8 mouse cellular contexts compared by ENCODE assay signal in the genomic region with DNA sequence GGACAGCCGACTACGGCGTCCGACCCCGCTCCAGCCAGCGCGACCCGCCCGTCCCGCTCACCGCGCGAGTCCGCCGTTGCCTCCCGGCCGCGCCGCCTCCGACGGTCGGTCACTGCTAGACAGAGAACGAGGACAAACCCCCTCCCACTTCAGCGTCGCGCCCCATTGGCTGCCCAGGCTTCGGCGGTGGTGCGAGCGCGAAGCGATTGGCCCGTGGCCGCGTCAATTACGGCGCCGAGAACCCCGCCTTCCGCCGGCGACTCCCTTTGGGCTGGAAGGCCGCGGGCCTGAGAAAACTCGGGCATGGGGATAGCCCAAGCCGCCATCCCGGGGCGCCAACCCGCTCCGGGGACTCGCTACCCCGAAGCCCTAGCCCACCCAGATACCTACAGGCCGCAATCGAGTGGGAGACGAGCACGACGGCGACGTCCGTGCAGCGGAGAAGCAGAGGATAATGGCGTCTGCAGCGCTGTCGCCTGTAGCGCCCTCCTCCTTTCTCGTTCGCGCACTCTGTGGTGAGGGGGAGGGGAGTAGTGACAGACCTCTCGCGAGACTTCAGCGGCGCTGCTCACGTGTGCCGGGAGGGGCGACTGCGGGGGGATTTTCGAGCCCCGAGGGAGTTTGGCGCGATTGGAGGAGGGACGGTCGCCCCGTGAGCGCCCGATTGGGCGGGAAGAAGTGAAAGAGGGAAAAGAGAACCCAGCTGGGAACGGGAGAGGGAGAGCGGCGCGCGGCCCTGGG. TPM values are rescaled to one million over a fixed set of nuclear protein-coding genes. Genes with fewer than 3 reads are reported as not detected.
DNase-seq lines count a peak whose midpoint lies in the region; ATAC-seq and TF ChIP-seq lines count a peak whose summit lies in the region.

A gene (plus strand): TSS at position 246 of the 741 bp plus-strand sequence.

- H3K36me3 ChIP-seq in MEL (ENCODE audit: control insufficient read depth in 1 of 2, insufficient read depth in 2 of 2, low read length in 2 of 2): peaks cover 31 to 41% of the 10 kb centered on the region in 2 experiments
- H3K36me3 ChIP-seq in lung, postnatal 0 days (ENCODE audit: insufficient read depth, low read length): peaks cover 9% of the 10 kb centered on the region

- H3K27me3 ChIP-seq in MEL (ENCODE audit: control insufficient read depth in 1 of 2, insufficient read depth in 2 of 2, low read length in 2 of 2): no peaks in the 10 kb centered on the region
- no peaks in the 10 kb centered on the region for H3K27me3 ChIP-seq in cerebellum, adult 2 months (ENCODE audit: control insufficient read depth, insufficient read depth, low read length)
- H3K27me3 ChIP-seq in lung, postnatal 0 days (replicated peaks; ENCODE audit: insufficient read depth, low read length): no peaks in the 10 kb centered on the region

- DNase-seq in MEL (ENCODE audit: low read depth, low spot score): peak; percentile 98
- DNase-seq in cerebellum, adult 2 months: peak; percentile 97 to 100
- peak; percentile 99 for DNase-seq in forelimb bud, embryonic 11.5 days (ENCODE audit: low read depth, low spot score)
- DNase-seq in layer of hippocampus, adult 9-11 months: peak; percentile 96
- peak; percentile 99 for DNase-seq in lung, postnatal 0 days (ENCODE audit: low spot score)
- peak; percentile 96 for DNase-seq in ovary, postnatal 14 days (ENCODE audit: low spot score)
- DNase-seq in thymus, postnatal 14 days: peak; percentile 98

- TF ChIP-seq RAD21 in MEL (IDR thresholded peaks at IDR 0.05; ENCODE audit: low read depth, low read length): no peak

- peak within 1 kb of the TSS; percentile 96 for H3K27ac ChIP-seq in MEL (ENCODE audit: control insufficient read depth, low read depth, low read length)
- H3K27ac ChIP-seq in cerebellum, adult 2 months (ENCODE audit: insufficient read depth, low read length): peak within 1 kb of the TSS; percentile 98
- H3K27ac ChIP-seq in lung, postnatal 0 days (ENCODE audit: low read length): peak within 1 kb of the TSS; percentile 99

- TF ChIP-seq CTCF in MEL (IDR thresholded peaks at IDR 0.05 in 2 of 3, conservative IDR thresholded peaks at IDR 0.05 in 1 of 3; ENCODE audit: control insufficient read depth in 1 of 3, insufficient read depth in 1 of 3, low read depth in 2 of 3, low read length in 3 of 3, poor library complexity in 1 of 3, severe bottlenecking in 1 of 3): no peak
- TF ChIP-seq CTCF in cerebellum, adult 2 months (IDR thresholded peaks at IDR 0.05; ENCODE audit: borderline replicate concordance, insufficient read depth, low read depth, low read length): no peak
- TF ChIP-seq CTCF in lung, postnatal 0 days (IDR thresholded peaks at IDR 0.05): peak; percentile 49

- H3K79me2 ChIP-seq in MEL (ENCODE audit: control insufficient read depth, insufficient read depth, low read length, poor library complexity): peaks cover 60% of the 10 kb centered on the region

- TF ChIP-seq EP300 in MEL (IDR thresholded peaks at IDR 0.05; ENCODE audit: low read depth in 1 of 2, low read length in 2 of 2): no peak; a peak in 2 of 4 replicates
- TF ChIP-seq EP300 in lung, postnatal 0 days (IDR thresholded peaks at IDR 0.05): peak; percentile 75

- TF ChIP-seq POLR2A in MEL (IDR thresholded peaks at IDR 0.05; ENCODE audit: control insufficient read depth in 1 of 2, insufficient read depth in 1 of 2, low read depth in 1 of 2, low read length in 2 of 2, poor library complexity in 1 of 2): peak; percentile 94 to 96
- TF ChIP-seq POLR2A in cerebellum, adult 2 months (IDR thresholded peaks at IDR 0.05; ENCODE audit: borderline replicate concordance, insufficient read depth, low read length): peak; percentile 97

- no peaks in the 10 kb centered on the region for H3K9me3 ChIP-seq in MEL (replicated peaks; ENCODE audit: insufficient read depth, low read length)
- no peaks in the 10 kb centered on the region for H3K9me3 ChIP-seq in lung, postnatal 0 days (ENCODE audit: low read length)

- H3K9ac ChIP-seq in MEL (ENCODE audit: control insufficient read depth, low read depth, low read length, poor library complexity, severe bottlenecking): peak within 1 kb of the TSS; percentile 100
- peak within 1 kb of the TSS; percentile 99 for H3K9ac ChIP-seq in lung, postnatal 0 days (replicated peaks; ENCODE audit: low read depth)

- H3K4me2 ChIP-seq in lung, postnatal 0 days (replicated peaks; ENCODE audit: low read depth, low read length): peak within 1 kb of the TSS; percentile 70

- ATAC-seq in hematopoietic stem cell, adult 5-6 weeks (replicated peaks in 1 of 2; ENCODE audit: insufficient read depth in 1 of 2, low FRiP score in 2 of 2, low TSS enrichment in 1 of 2, low read depth in 1 of 2, poor library complexity in 2 of 2, severe bottlenecking in 2 of 2): peak; percentile 86 to 90
- ATAC-seq in lung, postnatal 0 days: peak; percentile 93

- under 1% methylated on average over 90 of the region's 91 CpGs for WGBS in cerebellum, adult 2 months
- 1% methylated on average over 77 of the region's 91 CpGs for WGBS in lung, postnatal 0 days

- peak within 1 kb of the TSS; percentile 89 to 92 for H3K4me3 ChIP-seq in MEL (ENCODE audit: control insufficient read depth in 1 of 2, insufficient read depth in 1 of 2, low read depth in 2 of 2, low read length in 2 of 2)
- peak within 1 kb of the TSS; percentile 81 for H3K4me3 ChIP-seq in cerebellum, adult 2 months (replicated peaks; ENCODE audit: insufficient read depth, low read depth, low read length)
- peak within 1 kb of the TSS; percentile 100 for H3K4me3 ChIP-seq in lung, postnatal 0 days (ENCODE audit: low read depth, low read length)

- peaks cover 6 to 17% of the 10 kb centered on the region in 2 experiments for H3K4me1 ChIP-seq in MEL (ENCODE audit: control insufficient read depth in 1 of 2, insufficient read depth in 2 of 2, low read length in 2 of 2)
- no peaks in the 10 kb centered on the region for H3K4me1 ChIP-seq in cerebellum, adult 2 months (ENCODE audit: control insufficient read depth, insufficient read depth, low read length)
- H3K4me1 ChIP-seq in lung, postnatal 0 days (ENCODE audit: insufficient read depth, low read depth, low read length): no peaks in the 10 kb centered on the region

TF ChIP-seq in MEL, 35 proteins besides CTCF, POLR2A, EP300 and RAD21:
- TF ChIP-seq KAT2A (conservative IDR thresholded peaks at IDR 0.05; ENCODE audit: low read depth, low read length) (no peak; the same call in 1 of the 2 replicates), MYC (IDR thresholded peaks at IDR 0.05; ENCODE audit: low read depth, low read length) (0 out of 2 replicates have a peak, but pooled peaks have one; percentile 42), NELFE (IDR thresholded peaks at IDR 0.05; ENCODE audit: low read depth, low read length) (peak; percentile 94), TBP (IDR thresholded peaks at IDR 0.05; ENCODE audit: low read depth, low read length) (peak; percentile 87), ZNF384 (IDR thresholded peaks at IDR 0.05; ENCODE audit: low read depth, low read length) (no peak), HCFC1 (IDR thresholded peaks at IDR 0.05; ENCODE audit: low read depth, low read length) (peak; percentile 86), USF2 (IDR thresholded peaks at IDR 0.05; ENCODE audit: borderline replicate concordance in 1 of 2, insufficient read depth in 1 of 2, low read depth in 1 of 2, low read length in 2 of 2) (0 out of 4 replicates have a peak, but pooled peaks of 1 of the 2 experiments have one; percentile 48), ZMIZ1 (IDR thresholded peaks at IDR 0.05; ENCODE audit: low read depth, low read length) (peak; percentile 74; the same call in 1 of the 2 replicates), MXI1 (IDR thresholded peaks at IDR 0.05; ENCODE audit: low read depth, low read length) (peak; percentile 81), BHLHE40 (IDR thresholded peaks at IDR 0.05; ENCODE audit: borderline replicate concordance, low read depth, low read length) (peak; percentile 99), SIN3A (IDR thresholded peaks at IDR 0.05; ENCODE audit: low read length) (peak; percentile 76), TCF12 (IDR thresholded peaks at IDR 0.05; ENCODE audit: low read depth, low read length) (peak; percentile 37), CHD2 (IDR thresholded peaks at IDR 0.05; ENCODE audit: low read length) (peak; percentile 96), POLR2AphosphoS5 (IDR thresholded peaks at IDR 0.05; ENCODE audit: borderline replicate concordance, low read depth, low read length) (0 out of 2 replicates have a peak, but pooled peaks have one; percentile 31), ZC3H11A (IDR thresholded peaks at IDR 0.05; ENCODE audit: low read depth, low read length) (no peak), E2F4 (IDR thresholded peaks at IDR 0.05; ENCODE audit: borderline replicate concordance, low read depth, low read length) (peak; percentile 76; the same call in 1 of the 2 replicates), ETS1 (IDR thresholded peaks at IDR 0.05; ENCODE audit: low read depth, low read length) (0 out of 2 replicates have a peak, but pooled peaks have one; percentile 27), MAZ (IDR thresholded peaks at IDR 0.05; ENCODE audit: low read depth, low read length) (peak; percentile 92), MAX (IDR thresholded peaks at IDR 0.05; ENCODE audit: low read length) (peak; percentile 89), POLR2AphosphoS2 (IDR thresholded peaks at IDR 0.05; ENCODE audit: low read length) (peak; percentile 96), USF1 (IDR thresholded peaks at IDR 0.05; ENCODE audit: low read depth, low read length) (peak; percentile 94), GATA1 (IDR thresholded peaks at IDR 0.05; ENCODE audit: low read depth, low read length) (no peak), MAFK (IDR thresholded peaks at IDR 0.05; ENCODE audit: borderline replicate concordance, low read depth, low read length) (no peak)

RNA-seq across cellular contexts. Expression of the gene that starts here (rescaled TPM):
- total RNA-seq in MEL (2012; rRNA removed): 13.9 and 15.5 TPM in 2 replicates
- 10 to 100 TPM in 1 of 2 experiments, not detected in 1; 21.4 TPM for polyA plus RNA-seq in MEL (2012; ENCODE audit: insufficient read depth in 1 of 2, insufficient read length in 2 of 2, low read depth in 1 of 2, low replicate concordance in 2 of 2, missing spikeins in 1 of 2)
- 15.6 and 16.8 TPM in 2 replicates for polyA plus RNA-seq in cerebellum, adult 2 months (2012; rRNA removed)
- 27.6 and 30.9 TPM in 2 replicates for total RNA-seq in hematopoietic stem cell, adult 5-6 weeks (2017)
- 15.5 and 17.5 TPM in 2 replicates for polyA plus RNA-seq in lung, postnatal 0 days (2015; fragmentation: Nextera tagmentation; extraction: Ambion mirVana)

Comparison
In these comparisons a context has a peak if more than half of its experiments do, and no peak if none do; other contexts are left out.
1. Peak in every context shown above with its lines: DNase-seq, ATAC-seq, H3K4me3 ChIP-seq and H3K27ac ChIP-seq.